Mouse (Mus musculus): ENCODE results near the gene Stx3.

Gene Stx3

DNA sequence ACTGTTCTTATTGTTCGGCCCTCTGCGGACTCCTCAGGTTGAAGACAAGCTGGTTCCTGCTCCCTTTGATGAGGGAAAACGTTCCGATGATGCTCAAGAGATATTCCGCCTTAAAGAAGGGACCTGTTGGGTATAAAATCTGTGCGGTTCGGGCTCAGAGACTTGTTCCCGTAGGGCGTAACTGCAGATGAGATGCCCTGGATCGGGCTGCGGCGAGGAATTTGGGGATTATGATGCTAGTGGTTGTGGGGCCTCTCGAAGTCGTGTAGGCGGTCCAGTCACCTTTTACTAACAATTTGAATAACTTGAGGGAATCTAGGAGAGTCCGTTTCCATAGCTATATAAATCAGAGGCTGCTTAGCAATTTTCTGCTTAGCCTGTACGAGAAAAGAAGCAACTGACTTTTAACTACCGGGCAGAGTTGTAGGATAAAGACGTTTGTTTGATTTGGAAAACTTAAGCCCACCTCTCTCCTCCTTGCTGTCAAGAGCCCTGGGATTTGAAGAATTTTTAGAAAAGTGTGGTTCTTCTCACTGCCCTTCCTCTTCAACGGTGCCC is at the start of gene Stx3:
Stx3 (minus strand) TSS at position 261 of the 558 bp plus-strand sequence.
- DNase-seq, result no peak

DNA sequence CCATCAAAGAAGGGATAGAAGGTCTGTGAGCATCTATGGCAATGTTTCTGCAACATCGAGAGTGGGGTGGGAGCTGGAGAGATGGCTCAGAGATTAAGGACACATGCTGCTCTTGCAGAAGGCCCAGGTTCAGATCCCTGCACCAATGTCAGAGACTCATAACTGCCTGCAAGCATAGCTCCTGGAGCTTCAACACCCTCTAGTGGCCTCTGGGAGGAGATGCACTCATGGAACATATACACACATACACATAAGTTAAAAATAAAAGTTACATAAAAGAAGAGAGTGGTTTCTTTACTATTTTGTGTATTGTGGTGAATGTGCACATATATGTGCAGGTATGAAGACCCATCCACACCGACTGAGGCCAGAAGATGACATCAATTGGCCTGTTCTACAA is 48.6 kb upstream of the Stx3 start:
- no peak for DNase-seq

DNA sequence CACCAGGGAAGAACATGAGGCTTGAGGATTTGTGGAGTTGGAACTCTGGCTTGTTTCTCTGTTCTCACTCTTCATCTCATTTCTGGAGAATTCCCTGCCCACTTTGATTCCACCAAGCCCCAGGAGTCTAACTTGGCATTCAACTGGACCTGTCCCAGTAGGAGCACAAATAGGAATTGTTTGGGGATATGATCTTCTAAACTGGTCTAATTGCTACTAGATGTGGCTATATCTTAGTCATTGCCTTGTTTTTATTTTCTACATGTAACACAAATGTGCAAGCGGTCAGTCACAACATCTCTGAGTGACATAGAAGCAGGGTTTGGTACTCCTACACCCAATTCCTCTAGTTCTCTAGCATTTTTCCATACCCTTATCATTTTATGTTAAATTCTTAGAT is 41.8 kb upstream of the Stx3 start, which contains the start of gene Olfr1418:
Olfr1418 (minus strand) TSS at position 101 of the 400 bp plus-strand sequence.
- DNase-seq, result no peak

DNA sequence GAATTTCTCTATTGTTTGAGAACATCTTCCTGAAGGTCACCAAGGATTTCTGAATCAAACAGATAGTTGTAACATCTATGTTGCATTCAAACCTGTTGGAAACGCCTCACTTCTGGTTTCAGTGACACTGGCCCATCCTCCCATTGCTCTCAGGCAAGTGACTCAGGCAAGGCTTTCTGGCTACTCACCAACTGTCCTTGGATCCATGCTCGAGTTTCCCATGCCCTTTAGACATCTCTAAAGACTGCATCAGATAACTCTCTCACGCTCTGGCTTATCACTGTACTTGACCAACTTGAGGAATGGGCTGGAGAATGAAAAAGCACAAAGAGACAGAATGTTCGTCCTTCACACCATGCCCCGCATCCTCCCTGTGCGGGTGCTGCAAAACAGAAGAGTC is 37.3 kb upstream of the Stx3 start:
- DNase-seq, result no peak

DNA sequence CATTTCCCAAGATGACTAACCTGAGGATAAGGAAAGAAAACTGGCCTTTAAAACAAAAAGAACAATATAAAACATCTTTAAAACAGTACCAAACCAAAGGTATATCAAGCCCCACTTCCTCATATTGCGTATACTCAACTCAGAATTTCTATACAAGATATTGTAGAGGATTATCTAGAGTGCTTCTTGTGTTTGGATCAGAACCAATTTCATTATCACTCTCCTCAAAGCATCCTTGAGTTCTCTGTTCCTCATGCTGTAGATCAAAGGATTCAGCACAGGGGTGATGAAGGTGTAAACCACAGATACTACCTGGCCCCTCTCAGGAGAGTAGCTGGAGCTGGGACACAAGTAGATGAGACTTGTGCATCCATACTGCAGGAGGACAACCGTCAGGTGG is 35.6 kb upstream of the Stx3 start:
- no peak for DNase-seq

DNA sequence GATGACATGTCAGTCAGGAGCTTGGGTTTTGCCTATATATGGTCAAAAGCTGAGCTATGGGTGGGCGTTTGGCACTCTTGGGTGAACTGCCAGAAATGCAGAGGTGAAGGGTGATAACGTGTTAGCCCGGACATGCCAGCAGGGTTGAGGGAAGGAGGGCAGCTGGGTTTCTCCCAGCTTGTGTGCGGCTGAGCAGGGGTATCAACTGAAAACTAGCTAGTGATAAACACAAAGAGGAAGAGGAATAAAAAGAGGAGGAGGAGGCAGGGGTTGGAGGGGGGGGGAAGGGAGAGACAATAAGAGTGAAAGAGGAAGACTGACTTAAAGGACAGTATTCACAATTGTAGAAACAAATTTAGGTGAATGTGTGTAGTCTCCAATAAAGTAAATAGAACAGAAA is 33.4 kb upstream of the Stx3 start:
- no peak for DNase-seq

DNA sequence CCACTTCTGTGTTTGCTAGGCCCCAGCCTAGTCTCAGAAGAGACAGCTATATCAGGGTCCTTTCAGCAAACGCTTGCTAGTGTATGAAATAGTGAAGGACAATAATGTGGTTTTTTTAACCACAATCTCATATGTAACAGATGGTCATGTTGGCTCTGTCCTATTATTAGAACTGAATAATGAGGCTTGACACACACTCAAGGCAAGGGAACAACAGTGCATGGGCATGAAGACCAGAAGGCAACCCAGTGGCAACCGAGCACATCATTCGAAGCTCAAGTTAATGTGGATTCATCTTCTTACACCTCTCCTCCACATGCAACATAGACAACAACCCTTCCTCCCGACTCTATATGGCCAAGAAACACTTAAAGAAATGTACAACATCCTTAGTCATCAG is 27.1 kb upstream of the Stx3 start:
- DNase-seq, result no peak

DNA sequence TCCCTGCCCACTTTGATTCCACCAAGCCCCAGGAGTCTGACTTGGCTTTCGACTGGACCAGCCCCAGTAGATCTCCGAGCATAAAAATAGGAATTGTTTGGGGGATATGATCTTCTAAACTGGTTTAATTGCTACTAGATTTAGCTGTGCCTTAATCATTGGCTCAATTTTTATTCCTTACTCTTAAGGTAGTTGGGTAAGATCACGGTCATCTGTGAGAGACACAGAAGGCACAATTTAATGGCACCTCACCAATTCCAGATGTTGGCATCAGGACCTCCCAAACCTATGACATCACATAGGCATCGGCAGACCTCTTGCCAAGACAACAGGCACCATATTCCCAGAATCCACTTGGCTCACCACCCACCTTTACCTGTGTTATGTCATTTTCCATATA is 19.9 kb upstream of the Stx3 start, which contains the start of gene Olfr1417:
Olfr1417 (minus strand) TSS at position 101 of the 400 bp plus-strand sequence.
- DNase-seq, result no peak

DNA sequence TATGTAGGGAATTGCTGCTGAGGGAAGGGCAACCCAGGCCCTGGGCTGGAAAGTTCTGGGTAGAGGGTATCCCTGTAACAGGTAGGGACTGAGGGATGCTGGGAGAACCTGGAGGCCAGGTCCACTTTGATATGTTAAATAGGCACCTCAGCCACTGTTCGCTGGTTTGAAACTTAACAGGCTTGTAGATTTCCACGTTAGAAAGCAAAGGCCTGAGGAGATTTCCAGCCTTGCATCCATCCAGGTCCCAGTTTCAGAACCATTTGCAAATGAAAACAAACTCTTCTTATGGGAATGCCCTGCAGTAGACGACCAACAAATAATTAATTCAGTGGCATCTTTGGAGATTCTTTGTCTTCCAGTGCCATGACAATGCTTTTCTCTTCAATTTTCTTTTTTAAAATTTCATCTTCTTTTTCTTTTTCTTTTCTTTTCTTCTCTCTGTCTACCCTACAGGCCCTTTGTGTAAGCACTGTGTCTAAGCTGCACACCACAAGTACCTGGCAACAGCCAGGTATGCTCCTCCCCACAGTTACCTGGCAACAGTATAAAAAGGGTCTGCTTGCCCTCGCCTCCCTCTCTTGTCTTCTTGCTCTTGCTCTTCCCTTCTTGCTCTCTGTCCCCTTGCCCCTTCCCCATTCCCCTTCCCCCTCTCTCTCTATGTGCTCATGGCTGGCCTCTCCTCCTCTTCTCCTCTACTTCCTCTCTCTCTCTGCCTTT is 4.3 kb upstream of the Stx3 start:
- no peak for DNase-seq

DNA sequence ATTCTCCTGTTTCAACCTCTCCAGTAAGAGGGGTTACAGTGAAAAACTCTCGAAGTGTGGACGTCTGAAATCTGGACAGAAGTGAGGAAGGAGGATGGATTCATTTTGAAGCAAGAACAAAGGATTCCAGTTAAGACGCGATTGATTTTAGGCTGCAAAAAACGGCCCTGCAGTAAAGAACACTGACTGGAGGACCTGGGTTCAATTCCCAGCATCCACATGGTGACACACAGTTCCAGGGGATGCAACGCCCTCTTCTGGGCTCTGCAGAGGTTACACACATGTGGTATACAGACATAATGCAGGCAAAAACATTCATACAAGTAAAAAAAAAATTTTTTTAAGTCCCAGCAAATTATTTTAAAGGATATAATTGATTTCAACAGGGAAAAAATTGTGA is 1.0 kb upstream of the Stx3 start:
- no peak for DNase-seq

DNA sequence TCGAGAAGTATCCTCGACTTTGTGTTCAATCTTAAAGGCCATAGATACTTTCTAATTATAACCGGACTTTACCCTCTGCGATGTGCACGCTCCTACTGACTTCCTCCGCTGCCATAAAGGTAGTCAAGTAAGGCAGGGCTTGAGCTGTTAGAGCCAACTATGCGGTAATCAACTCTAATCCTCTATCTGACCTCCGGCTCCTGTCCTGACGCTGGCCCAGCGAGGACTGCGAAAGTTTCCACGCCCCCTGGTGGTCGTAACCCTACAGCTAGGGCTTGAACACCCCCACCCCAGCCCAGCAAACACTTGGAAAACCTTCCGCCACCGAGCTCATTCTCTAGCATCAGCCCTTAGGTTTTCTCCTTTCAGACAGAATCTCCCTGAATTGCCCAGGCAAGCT is 597 bp upstream of the Stx3 start:
- DNase-seq, result peak; percentile 71

DNA sequence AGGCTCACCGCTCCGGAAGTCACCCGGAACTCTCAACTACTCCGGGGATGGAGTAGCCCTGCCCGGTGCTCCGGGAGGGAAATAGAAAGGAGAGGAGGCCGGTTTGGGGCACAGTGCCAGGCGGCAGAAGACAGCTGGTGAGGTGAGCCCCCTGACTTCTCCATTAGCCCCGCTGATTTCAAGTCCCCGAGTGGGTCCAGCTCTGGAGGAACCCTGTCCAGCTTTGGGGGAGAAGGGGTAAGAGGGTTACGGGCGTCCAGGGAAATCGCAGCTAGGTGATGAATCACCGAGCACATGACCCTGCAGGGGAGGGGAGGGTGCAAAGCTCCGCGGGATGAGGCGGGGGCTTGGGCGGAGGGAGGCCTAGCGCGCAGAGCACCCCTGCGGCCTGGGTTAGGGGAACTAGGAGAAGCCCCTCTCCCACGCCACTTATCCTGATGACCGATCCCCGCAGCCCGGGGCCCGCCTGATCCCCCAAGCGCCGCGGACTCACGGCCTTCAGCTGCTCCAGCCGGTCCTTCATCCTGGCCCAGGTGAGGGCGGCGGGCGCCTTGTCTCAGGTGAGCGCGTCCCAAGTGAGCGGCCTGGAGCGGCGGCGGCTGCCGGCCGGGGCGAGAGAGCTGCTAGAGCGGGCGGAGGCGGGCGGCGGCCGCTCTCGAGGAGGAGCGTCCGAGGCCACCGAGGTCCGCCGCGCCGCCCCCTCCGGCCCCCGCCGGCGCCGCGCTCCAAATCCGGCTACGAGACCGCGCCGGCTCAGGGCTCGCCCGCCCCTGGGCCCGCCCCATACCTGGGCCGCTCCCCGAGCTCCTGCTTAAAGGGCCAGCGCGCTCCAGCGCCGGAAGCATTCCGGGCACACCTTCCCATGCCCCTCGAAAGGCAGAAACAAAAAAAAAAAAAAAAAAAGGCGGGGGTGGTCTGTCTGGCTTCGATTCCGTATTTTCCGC is 732 bp downstream of the Stx3 start:
- DNase-seq, result peak; percentile 25

DNA sequence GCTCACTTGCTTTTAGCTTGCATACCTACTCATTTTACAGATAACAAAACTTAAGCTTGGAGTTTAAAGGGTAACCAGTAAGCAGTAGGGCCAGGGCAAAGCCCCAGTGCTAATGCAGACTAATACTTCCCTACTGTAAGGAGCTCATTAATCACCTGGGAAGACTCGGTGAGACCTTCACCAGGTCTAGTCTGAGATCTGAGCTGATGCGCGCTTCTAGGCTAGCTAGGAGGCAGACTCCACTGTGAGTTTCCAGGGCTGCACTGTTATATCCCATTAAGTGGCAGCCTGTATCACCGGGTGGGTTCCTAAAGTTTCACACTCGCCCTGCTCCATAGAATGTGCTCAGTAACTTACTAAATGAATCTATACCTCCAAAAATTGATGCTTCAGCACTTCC is 1.6 kb downstream of the Stx3 start:
- DNase-seq, result no peak

DNA sequence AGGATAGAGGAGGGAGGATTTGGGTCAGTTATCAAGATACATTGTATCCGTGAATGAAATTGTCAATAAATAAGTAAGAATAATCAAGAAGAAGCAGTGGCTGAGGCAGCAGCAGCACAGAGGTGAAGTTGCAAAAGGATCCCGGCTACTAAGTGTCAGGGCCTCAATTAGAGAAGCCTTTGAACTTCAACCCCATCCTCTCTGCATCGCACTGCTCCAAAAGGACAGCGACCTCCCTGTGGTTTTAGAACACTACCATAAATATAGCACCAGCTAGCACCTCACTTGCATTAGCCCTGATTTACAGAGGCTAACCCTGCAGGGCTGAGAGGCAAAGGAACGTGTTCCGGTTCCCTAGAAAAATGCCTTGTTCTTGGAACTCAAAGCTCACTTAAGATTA is 2.5 kb downstream of the Stx3 start:
- no peak for DNase-seq

DNA sequence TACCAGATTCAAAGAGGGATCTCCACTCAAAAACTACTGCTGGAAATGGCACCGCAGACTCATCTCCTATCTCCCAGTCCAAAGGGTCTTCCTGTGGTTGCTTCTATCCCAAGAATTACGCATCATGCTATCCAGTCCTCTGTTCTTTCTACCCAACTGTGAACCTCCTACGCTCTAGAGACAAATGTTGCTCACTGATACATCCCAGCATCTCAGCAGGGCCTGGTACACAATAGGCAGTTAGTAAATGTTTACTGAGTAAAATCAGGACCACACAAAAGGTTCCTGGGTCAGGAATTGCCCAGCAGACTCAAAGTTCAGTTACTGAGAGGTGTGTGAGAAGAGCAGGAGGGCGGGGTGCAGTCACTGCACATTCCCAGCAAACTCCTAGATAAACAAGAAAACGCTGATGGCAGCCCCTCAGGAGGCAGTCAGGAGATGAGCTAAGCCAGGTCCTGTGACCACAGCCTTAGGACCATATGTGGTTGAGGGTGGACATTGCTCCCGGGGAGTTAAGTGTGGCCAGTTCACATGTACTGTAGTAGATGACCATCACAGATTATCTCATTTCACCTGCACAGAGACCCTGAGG is 4.4 kb downstream of the Stx3 start:
- no peak for DNase-seq

DNA sequence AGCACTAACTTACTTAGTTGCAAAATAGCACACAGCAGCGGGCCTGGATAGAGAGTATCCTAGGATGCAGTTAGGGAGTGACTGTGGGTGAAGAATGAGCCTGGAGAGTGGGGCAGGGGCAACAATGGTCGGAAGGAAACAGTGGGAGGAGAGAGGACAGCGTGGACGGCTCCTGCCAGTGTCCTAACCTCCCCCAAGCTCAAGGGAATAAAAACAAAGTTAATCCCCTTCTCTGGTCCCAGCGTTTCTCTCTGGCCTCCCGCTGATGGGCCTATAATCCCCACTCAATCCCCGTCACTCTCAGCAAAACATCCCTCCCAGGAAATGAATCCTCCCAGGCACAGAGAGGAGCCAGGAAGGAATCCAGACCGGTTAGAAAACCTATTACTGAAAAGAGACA is 5.6 kb downstream of the Stx3 start:
- no peak for DNase-seq

DNA sequence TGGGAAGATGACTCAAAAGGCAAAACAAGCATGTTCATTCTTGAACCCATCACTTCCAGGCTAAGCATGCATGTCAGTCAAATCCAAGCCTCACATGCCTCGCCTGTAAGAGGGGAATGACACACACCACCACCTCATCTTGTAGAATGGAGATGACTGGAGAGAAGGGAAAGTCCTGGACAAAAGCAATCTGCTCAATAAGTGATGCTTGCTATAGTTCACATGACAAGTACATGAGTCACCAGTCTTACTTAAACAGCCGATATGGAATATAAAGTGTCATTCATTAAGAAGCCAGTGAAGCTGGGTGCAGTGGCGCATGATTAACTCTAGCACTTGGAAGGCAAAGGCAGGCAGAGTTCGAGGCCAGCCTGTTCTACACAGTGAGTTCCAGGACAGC is 6.1 kb downstream of the Stx3 start:
- DNase-seq, result no peak

DNA sequence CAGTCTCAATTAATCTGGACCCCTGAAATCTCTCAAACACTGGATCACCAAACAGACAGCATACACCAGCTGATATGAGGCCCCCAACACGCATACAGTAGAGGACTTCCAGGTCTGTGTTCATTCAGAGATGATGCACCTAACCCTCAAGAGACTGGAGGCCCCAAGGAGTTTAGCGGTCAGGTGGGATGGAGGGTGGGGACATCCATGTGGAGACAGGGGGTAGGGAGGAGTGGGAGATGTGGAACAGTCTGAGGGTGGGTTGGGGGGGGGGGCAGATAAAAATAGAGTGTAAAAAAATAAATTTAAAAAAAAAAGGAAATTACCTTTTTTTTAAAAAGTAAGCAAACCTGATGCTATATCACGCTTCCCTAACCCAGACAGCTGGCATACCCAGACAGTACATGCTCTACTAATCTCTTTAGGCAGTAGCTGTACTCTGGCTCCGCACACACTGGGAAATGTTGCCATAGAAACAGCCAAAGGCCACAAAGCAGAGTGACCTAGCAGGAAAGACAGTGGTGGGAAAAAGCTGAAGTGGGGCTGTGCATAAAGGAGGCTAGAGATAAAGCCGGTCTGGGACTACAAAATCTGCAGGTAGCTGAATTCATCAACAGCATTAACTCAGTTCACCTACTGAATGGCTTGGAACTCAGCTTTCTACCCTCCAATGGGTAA is 7.4 kb downstream of the Stx3 start:
- no peak for DNase-seq

DNA sequence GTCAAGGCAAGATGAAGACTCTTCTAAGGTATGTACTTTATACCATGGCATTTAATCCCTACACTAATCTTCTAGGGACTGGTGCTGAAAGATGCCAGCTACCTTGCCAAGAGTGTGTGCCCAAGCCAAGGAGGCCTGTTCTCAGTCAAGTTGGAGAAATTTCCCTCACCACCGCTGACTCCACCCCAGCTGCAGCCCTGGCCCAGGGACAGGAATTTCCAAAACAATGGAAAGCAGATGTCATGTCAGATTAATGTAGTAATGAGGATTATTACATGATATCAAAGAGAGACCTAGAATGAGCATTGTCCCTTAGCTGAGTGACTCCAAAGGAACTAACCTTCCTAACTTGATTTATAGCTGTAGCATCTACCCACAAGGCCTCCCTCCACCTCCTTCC is 8.3 kb downstream of the Stx3 start:
- DNase-seq, result no peak

DNA sequence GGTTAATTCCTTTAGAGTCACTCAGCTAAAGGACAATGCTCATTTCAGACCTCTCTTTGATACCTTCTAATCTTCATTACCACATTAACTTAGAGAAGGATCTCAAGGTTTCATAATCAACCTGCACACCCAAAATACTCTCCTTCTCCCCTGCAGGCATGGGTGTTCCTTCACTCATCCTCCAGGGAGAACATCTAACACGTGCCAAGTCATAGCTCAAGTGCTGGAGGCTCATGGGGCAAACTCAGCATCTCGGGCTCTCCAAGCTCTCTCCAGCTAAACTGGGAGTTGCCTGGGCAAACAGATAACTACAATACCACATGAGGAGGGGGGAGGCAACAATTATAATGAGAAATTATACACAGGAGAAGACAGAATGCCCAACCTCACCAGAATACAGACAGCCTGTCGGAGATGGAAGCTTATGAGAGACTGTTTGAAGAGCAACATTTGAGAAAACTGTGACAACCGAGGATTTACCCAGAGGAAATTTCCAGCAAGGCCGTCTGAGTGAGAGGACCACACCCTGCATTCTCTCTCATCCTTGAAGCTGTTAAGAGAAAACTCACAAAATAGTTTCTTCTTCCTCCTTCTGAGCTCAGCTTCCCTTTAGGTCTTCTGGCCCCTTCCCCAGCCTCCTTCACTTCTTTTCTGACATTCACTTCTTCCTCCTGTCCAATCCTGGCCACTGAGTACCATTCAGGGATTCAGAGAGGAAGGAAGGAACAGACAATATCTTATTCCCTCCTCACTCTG is 9.0 kb downstream of the Stx3 start:
- no peak for DNase-seq

DNA sequence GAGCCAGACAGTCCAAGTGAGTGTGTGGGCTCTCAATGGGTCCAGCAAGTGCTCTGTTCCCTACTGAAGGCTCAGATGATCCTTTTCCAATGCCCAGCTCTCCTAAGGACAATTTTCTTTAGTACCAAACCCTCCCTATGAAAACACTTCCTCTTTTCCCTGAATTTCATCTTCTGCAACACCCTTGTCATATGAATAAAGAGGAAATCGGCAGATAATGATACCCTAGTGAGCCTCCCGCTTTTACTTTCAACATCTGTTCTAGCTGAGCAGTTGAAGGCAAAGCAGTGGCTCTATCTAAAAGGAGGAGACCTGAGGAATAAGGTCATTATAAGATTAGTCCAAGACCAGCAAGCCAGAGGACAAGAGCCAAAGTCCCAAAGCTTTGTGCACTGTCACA is 10.8 kb downstream of the Stx3 start:
- no peak for DNase-seq

DNA sequence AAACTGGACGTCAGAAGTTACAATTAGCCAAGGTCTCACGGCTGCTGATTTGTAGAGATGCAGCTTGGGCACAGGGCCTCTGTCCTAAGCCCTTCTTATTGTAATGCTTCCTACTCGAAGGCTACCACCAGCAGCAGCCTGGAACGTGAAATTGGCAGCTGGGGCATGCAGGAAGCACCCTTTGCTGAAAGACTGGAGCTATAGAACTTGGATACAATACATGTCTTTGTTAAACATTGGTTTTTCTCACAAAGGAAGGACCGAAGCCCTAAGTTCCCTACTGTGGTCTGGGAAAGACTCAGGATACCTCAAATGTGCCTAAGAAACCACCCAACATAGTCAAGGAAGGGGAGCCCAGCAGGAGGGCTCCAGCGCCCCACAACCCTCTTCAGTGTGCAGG is 11.4 kb downstream of the Stx3 start:
- no peak for DNase-seq
